Mouse (Mus musculus): ENCODE data around the gene Nckap5l.

- TF ChIP-seq CTCF (IDR thresholded peaks at IDR 0.05; ENCODE audit: low read depth) (no peak), EP300 (IDR thresholded peaks at IDR 0.05; ENCODE audit: low read depth) (0 out of 2 replicates have a peak, but pooled peaks have one; percentile 21)
Observed at GRCm38 (mm10) chr15:99457606-99458401, at the start of gene Nckap5l.
